Mouse (Mus musculus) lung, postnatal 0 days (tissue): Measurements from ENCODE around the gene Ina. TPM values are rescaled to one million over a fixed set of nuclear protein-coding genes. Genes with fewer than 3 reads are reported as not detected.

ENCODE experiments used
- ATAC-seq: fragments of 200-750 bp; cut with Nextera tagmentation; 2 replicates; pipeline ENCODE4 v1.8.0; 2017; ENCODE audit warnings: moderate library complexity
- DNase-seq: peaks from one replicate; pipeline ENCODE4 v3.0.0-alpha.2; 2016; ENCODE audit warnings: low spot score
- H3K27ac ChIP-seq: fragments of 300-500 bp; sonication (generic); 2 replicates; pipeline ENCODE4 v1.5.1; 2014; ENCODE audit warnings: antibody characterized with exemption, mild to moderate bottlenecking, low read length, mixed read lengths
- H3K27me3 ChIP-seq: fragments of 300-500 bp; sonication (generic); replicated peaks from 2 replicates; pipeline ENCODE4 v1.6.1; 2014; ENCODE audit warnings: low read length, mixed read lengths; ENCODE audit not compliant: insufficient read depth
- H3K36me3 ChIP-seq: fragments of 300-500 bp; sonication (generic); 2 replicates; pipeline ENCODE4 v1.6.1; 2014; ENCODE audit warnings: low read length, mixed read lengths; ENCODE audit not compliant: insufficient read depth
- H3K4me1 ChIP-seq: fragments of 300-500 bp; sonication (generic); 2 replicates; pipeline ENCODE4 v1.6.1; 2014; ENCODE audit warnings: antibody characterized with exemption, low read depth, low read length, mixed read lengths; ENCODE audit not compliant: insufficient read depth
- H3K4me2 ChIP-seq: fragments of 300-500 bp; sonication (generic); replicated peaks from 2 replicates; pipeline ENCODE4 v1.6.1; 2014; ENCODE audit warnings: low read depth, mild to moderate bottlenecking, low read length, moderate library complexity, mixed read lengths
- H3K4me3 ChIP-seq: fragments of 300-500 bp; sonication (generic); 2 replicates; pipeline ENCODE4 v1.5.1; 2014; ENCODE audit warnings: low read depth, low read length
- H3K9ac ChIP-seq: fragments of 300-500 bp; sonication (generic); replicated peaks from 2 replicates; pipeline ENCODE4 v1.6.1; 2014; ENCODE audit warnings: low read depth, mild to moderate bottlenecking
- H3K9me3 ChIP-seq: fragments of 300-500 bp; sonication (generic); 2 replicates; pipeline ENCODE4 v1.6.1; 2016; ENCODE audit warnings: low read length, mixed read lengths
- CTCF ChIP-seq: IDR thresholded peaks from 2 replicates; pipeline ENCODE4 v1.5.1; 2016; ENCODE audit warnings: antibody characterized with exemption, mild to moderate bottlenecking
- EP300 ChIP-seq: IDR thresholded peaks from 2 replicates; pipeline ENCODE4 v1.6.1; 2016; ENCODE audit warnings: antibody characterized with exemption, mild to moderate bottlenecking, control low read depth
- WGBS: fragments of 180-500 bp; shearing (Covaris S2); extraction: QIAGEN DNeasy Blood & Tissue Kit; methylation state at CpG from one replicate; pipeline ENCODE4 v1.1.7; 2014; 5-methylcytosine and 5-hydroxymethylcytosine counted together
- polyA plus RNA-seq: library from polyadenylated mRNA; unstranded; fragments of >200 nt; fragmentation: Nextera tagmentation; extraction: Ambion mirVana; gene quantifications from 2 replicates; pipeline ENCODE4 v1.2.1, GENCODE M21; 2015

Ina gene
- polyA plus RNA-seq: 0.04 and 0.08 TPM in 2 replicates

GRCm38 (mm10) chr19:47014447-47015381 lies at the start of gene Ina, which contains the start of gene Nt5c2:
TSS of gene Ina (plus strand) at chr19:47014698.
TSS of gene Nt5c2 (minus strand) at chr19:47015153.
- Histone ChIP-seq H3K9me3 (no peaks in the 10 kb centered on the region), H3K27me3 (peaks cover 43% of the 10 kb centered on the region), H3K27ac (no peak within 1 kb of the TSS), H3K36me3 (no peaks in the 10 kb centered on the region), H3K4me2 (peak within 1 kb of the TSS; percentile 52), H3K9ac (no peak within 1 kb of the TSS), H3K4me1 (peaks cover 8% of the 10 kb centered on the region), H3K4me3 (peak within 1 kb of the TSS; percentile 25)
- TF ChIP-seq EP300 (no peak), CTCF (peak; percentile 37)
- peak; percentile 93 for ATAC-seq
- WGBS: under 1% methylated on average over 96 of the region's 124 CpGs
- peak; percentile 76 for DNase-seq

GRCm38 (mm10) chr19:46965496-46965895 lies 49.0 kb upstream of the Ina start:
- no peak for ATAC-seq
- no peaks in the 10 kb centered on the region for H3K9me3 ChIP-seq
- TF ChIP-seq EP300 (no peak), CTCF (no peak)

GRCm38 (mm10) chr19:46966330-46966729 lies 48.2 kb upstream of the Ina start:
- DNase-seq (no peak), ATAC-seq (no peak)
- Histone ChIP-seq H3K27me3 (no peaks in the 10 kb centered on the region), H3K27ac (no peak overlapping the region), H3K9me3 (no peaks in the 10 kb centered on the region), H3K4me1 (peaks cover 8% of the 10 kb centered on the region; the same call in 1 of the 2 replicates), H3K36me3 (no peaks in the 10 kb centered on the region), H3K9ac (no peak overlapping the region), H3K4me3 (no peak overlapping the region), H3K4me2 (no peak overlapping the region)
- TF ChIP-seq EP300: no peak
- TF ChIP-seq CTCF: no peak
- WGBS: 80% methylated on average over 6 of the region's 6 CpGs

More at GRCm38 (mm10) chr19:46965496-46965895, 49.0 kb upstream of the Ina start:
- Histone ChIP-seq H3K27ac (no peak overlapping the region), H3K4me2 (no peak overlapping the region), H3K4me3 (no peak overlapping the region), H3K36me3 (no peaks in the 10 kb centered on the region), H3K9ac (no peak overlapping the region), H3K27me3 (no peaks in the 10 kb centered on the region), H3K4me1 (peaks cover 8% of the 10 kb centered on the region; the same call in 1 of the 2 replicates)
- DNase-seq: no peak

- no peak overlapping the region for H3K27ac ChIP-seq
- H3K9ac ChIP-seq: no peak overlapping the region
- H3K4me3 ChIP-seq: no peak overlapping the region
- DNase-seq (no peak), ATAC-seq (no peak)
- no peaks in the 10 kb centered on the region for H3K27me3 ChIP-seq
- TF ChIP-seq EP300: no peak
- no peak for TF ChIP-seq CTCF
- H3K4me1 ChIP-seq: peaks cover 4% of the 10 kb centered on the region; the same call in 1 of the 2 replicates
- 56% methylated on average over 4 of the region's 4 CpGs for WGBS
- no peaks in the 10 kb centered on the region for H3K9me3 ChIP-seq
- H3K4me2 ChIP-seq: no peak overlapping the region
- H3K36me3 ChIP-seq: no peaks in the 10 kb centered on the region
Measured at GRCm38 (mm10) chr19:46967861-46968260, 46.6 kb upstream of the Ina start.

- Histone ChIP-seq H3K4me1 (no peaks in the 10 kb centered on the region; the same call in 1 of the 2 replicates), H3K27ac (no peak overlapping the region), H3K9ac (no peak overlapping the region), H3K36me3 (no peaks in the 10 kb centered on the region), H3K27me3 (no peaks in the 10 kb centered on the region), H3K4me3 (no peak overlapping the region), H3K9me3 (no peaks in the 10 kb centered on the region), H3K4me2 (no peak overlapping the region)
- DNase-seq (no peak), ATAC-seq (no peak)
- TF ChIP-seq CTCF (no peak), EP300 (no peak)
- 70% methylated on average over 5 of the region's 5 CpGs for WGBS
Measured at GRCm38 (mm10) chr19:46968833-46969232, 45.7 kb upstream of the Ina start.

- Histone ChIP-seq H3K9ac (no peak overlapping the region), H3K4me1 (no peaks in the 10 kb centered on the region; the same call in 1 of the 2 replicates), H3K4me3 (no peak overlapping the region), H3K9me3 (no peaks in the 10 kb centered on the region), H3K36me3 (no peaks in the 10 kb centered on the region), H3K4me2 (peak overlapping the region; percentile 23; the same call in 1 of the 2 replicates), H3K27me3 (no peaks in the 10 kb centered on the region), H3K27ac (peak overlapping the region; percentile 79)
- peak; percentile 80 for ATAC-seq
- peak; percentile 93 for DNase-seq
- no peak for TF ChIP-seq CTCF
- peak; percentile 85 for TF ChIP-seq EP300
- WGBS: 41% methylated on average over 22 of the region's 22 CpGs
Measured at GRCm38 (mm10) chr19:46969286-46969985, 45.1 kb upstream of the Ina start.
